Mouse (Mus musculus) megakaryocyte, embryonic 14.5 days (primary cell): ENCODE data around the gene B430306N03Rik. TPM values are rescaled to one million over a fixed set of nuclear protein-coding genes. Genes with fewer than 3 reads are reported as not detected.
A peak's percentile ranks its signal among the peaks of the same experiment; 100 is the strongest.

Experiments used
- H3K27me3 ChIP-seq: replicated peaks from 2 replicates; pipeline ENCODE3; 2012; ENCODE audit warnings: inconsistent platforms
- H3K36me3 ChIP-seq: replicated peaks from 2 replicates; pipeline ENCODE3; 2012; ENCODE audit warnings: low read length, inconsistent platforms, mixed read lengths
- H3K4me1 ChIP-seq: 2 replicates; pipeline ENCODE4 v1.6.1; 2012; ENCODE audit warnings: inconsistent platforms
- H3K4me3 ChIP-seq: replicated peaks from 2 replicates; pipeline ENCODE3; 2012; ENCODE audit warnings: moderate library complexity, mild to moderate bottlenecking, inconsistent platforms
- H3K9me3 ChIP-seq: 2 replicates; pipeline ENCODE4 v1.6.1; 2012; ENCODE audit warnings: inconsistent platforms
- FLI1 ChIP-seq: IDR thresholded peaks from 2 replicates; pipeline ENCODE4 v1.6.1; 2012; ENCODE audit warnings: low read length, inconsistent platforms, mixed read lengths
- GATA1 ChIP-seq: IDR thresholded peaks from 3 replicates; pipeline ENCODE4 v1.6.1; 2012; ENCODE audit warnings: mixed read lengths, low read length, inconsistent platforms, borderline replicate concordance
- polyA plus RNA-seq: library from polyadenylated mRNA; stranded (reverse); fragments of >175 nt; gene quantifications from 2 replicates; pipeline ENCODE4 v1.2.3, GENCODE M21; 2012; ENCODE audit warnings: low replicate concordance; ENCODE audit not compliant: insufficient read depth

Gene B430306N03Rik
- polyA plus RNA-seq, 1 experiment = 0.94 TPM

DNA sequence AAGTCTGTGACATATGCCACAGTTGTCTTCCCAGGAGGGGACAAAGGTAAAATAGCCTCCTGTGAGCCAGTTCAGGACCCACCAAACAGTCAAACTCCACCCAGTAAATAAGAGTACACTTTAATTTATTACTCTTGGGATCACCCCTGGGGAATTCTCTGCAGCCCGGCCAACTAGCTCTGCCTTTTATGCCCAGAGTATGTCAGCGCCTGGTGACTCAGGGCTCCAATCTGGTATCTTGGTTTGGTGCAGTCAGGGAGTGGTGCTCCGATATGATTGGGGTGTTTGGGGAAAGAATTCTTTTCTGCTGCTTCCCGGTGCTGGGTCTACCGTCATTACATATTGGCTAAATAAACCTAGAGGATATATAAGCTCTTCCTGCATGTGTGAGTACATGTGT, 50.9 kb downstream of the B430306N03Rik start:
- H3K27me3 ChIP-seq = no peaks in the 10 kb centered on the region
- peaks cover 70% of the 10 kb centered on the region for H3K4me1 ChIP-seq
- H3K9me3 ChIP-seq = no peaks in the 10 kb centered on the region
- H3K36me3 ChIP-seq = peaks cover 96% of the 10 kb centered on the region
- TF ChIP-seq FLI1 = no peak
- no peak for TF ChIP-seq GATA1
- peak overlapping the region; percentile 1 for H3K4me3 ChIP-seq

GRCm38 (mm10) chr17:48371621-48372020, 55.7 kb downstream of the B430306N03Rik start:
- Histone ChIP-seq H3K4me3 (no peak overlapping the region), H3K27me3 (no peaks in the 10 kb centered on the region), H3K4me1 (peaks cover 58% of the 10 kb centered on the region), H3K36me3 (peaks cover 90% of the 10 kb centered on the region), H3K9me3 (no peaks in the 10 kb centered on the region)
- TF ChIP-seq FLI1 (no peak), GATA1 (no peak)

DNA sequence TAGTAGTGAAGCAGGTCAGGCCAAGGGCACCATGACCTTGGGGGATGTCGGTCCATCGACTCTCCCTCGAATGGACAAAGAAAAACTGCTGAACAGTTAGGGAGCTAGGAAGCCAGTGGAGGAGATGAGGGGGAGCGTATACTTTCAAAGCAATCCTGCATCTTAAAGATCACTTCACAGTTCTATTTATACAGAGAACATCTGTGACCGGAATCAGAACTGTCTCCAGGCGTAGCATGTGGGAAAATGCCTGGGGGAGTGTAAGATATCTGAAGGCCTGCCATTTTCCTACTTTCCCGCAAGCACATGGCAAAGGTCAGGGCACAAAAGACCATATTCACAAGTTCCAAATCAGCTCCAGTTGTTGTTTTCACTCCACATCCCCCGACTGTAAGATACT, 57.0 kb downstream of the B430306N03Rik start:
- H3K9me3 ChIP-seq = no peaks in the 10 kb centered on the region
- no peaks in the 10 kb centered on the region for H3K27me3 ChIP-seq
- H3K4me1 ChIP-seq = peaks cover 45% of the 10 kb centered on the region
- peaks cover 80% of the 10 kb centered on the region for H3K36me3 ChIP-seq
- no peak overlapping the region for H3K4me3 ChIP-seq
- TF ChIP-seq FLI1 (no peak), GATA1 (no peak)

DNA sequence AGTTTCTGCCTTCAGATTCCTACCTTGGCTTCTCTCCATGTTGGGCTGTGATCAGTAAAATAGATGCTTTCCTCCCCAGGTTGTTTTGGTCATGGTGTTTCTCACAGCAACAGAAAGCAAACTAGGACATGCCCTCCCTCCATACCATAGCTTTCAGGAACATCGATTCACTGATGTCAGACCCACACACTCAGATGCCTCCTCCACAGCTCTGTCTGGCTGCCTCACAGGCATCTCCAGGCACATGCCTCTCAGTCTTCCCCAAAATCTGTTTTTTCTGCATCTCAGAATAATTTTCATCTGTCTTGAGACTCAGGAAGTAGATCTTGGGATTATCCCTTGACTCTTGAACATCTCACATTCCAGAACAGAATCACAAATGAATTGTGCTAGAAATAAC, 60.2 kb downstream of the B430306N03Rik start:
- TF ChIP-seq GATA1 (no peak), FLI1 (no peak)
- H3K9me3 ChIP-seq = no peaks in the 10 kb centered on the region
- H3K4me3 ChIP-seq = no peak overlapping the region
- H3K27me3 ChIP-seq = no peaks in the 10 kb centered on the region
- peaks cover 72% of the 10 kb centered on the region for H3K36me3 ChIP-seq
- H3K4me1 ChIP-seq = peaks cover 36% of the 10 kb centered on the region

Other genes with a start within 250 kb of the B430306N03Rik start
- not detected in 2 replicates for gene 1700067P10Rik, start 226.8 kb upstream of the B430306N03Rik start, polyA plus RNA-seq
- gene 9830107B12Rik, start 169.9 kb upstream of the B430306N03Rik start, polyA plus RNA-seq = not detected in 2 replicates
- 0.28 TPM in 1 of 2 replicates, not detected in the other for gene A530064D06Rik, start 148.9 kb upstream of the B430306N03Rik start, polyA plus RNA-seq
- 0.07 TPM in 1 of 2 replicates, not detected in the other for gene Trem1, start 83.4 kb upstream of the B430306N03Rik start, polyA plus RNA-seq
- 0.12 TPM in 1 of 2 replicates, not detected in the other for gene Trem3, start 68.4 kb upstream of the B430306N03Rik start, polyA plus RNA-seq
- 3.6 TPM in 1 of 2 replicates, not detected in the other for gene Treml4, start 51.8 kb upstream of the B430306N03Rik start, polyA plus RNA-seq
- gene Treml2, start 16.6 kb upstream of the B430306N03Rik start, polyA plus RNA-seq = 38.9 and 51.5 TPM in 2 replicates
- gene Trem2, start 30.3 kb downstream of the B430306N03Rik start, polyA plus RNA-seq = 45.6 and 176 TPM in 2 replicates
- 538 and 669 TPM in 2 replicates for gene Treml1, start 43.8 kb downstream of the B430306N03Rik start, polyA plus RNA-seq
- gene Nfya, start 93.8 kb downstream of the B430306N03Rik start, polyA plus RNA-seq = 12.7 and 14.4 TPM in 2 replicates
- 4.4 and 14.6 TPM in 2 replicates for gene Oard1, start 93.9 kb downstream of the B430306N03Rik start, polyA plus RNA-seq
- not detected in 2 replicates for gene Apobec2, start 116.8 kb downstream of the B430306N03Rik start, polyA plus RNA-seq
- not detected in 2 replicates for gene Tspo2, start 135.4 kb downstream of the B430306N03Rik start, polyA plus RNA-seq
- gene Unc5cl, start 138.8 kb downstream of the B430306N03Rik start, polyA plus RNA-seq = not detected in 2 replicates